Mouse (Mus musculus): Measurements from ENCODE around the gene Kalrn.

The Kalrn gene

GRCm38 (mm10) chr16:34573151-34573802, at the start of gene Kalrn:
Kalrn (minus strand) TSS chr16:34573532.
- DNase-seq (ENCODE audit: low spot score), result peak; percentile 44

- DNase-seq (ENCODE audit: low spot score), result no peak
Observed at GRCm38 (mm10) chr16:34614021-34614420, 40.7 kb upstream of the Kalrn start.

- DNase-seq (ENCODE audit: low spot score), result no peak
Observed at GRCm38 (mm10) chr16:34610137-34610536, 36.8 kb upstream of the Kalrn start.

- no peak for DNase-seq (ENCODE audit: low spot score)
Observed at GRCm38 (mm10) chr16:34605679-34606078, 32.3 kb upstream of the Kalrn start.

- no peak for DNase-seq (ENCODE audit: low spot score)
Observed at GRCm38 (mm10) chr16:34603854-34604253, 30.5 kb upstream of the Kalrn start.

GRCm38 (mm10) chr16:34603076-34603475, 29.7 kb upstream of the Kalrn start:
- DNase-seq (ENCODE audit: low spot score), result no peak

GRCm38 (mm10) chr16:34601954-34602353, 28.6 kb upstream of the Kalrn start:
- DNase-seq (ENCODE audit: low spot score), result no peak

- no peak for DNase-seq (ENCODE audit: low spot score)
Observed at GRCm38 (mm10) chr16:34595294-34595693, 22.0 kb upstream of the Kalrn start.

- DNase-seq (ENCODE audit: low spot score), result no peak
Observed at GRCm38 (mm10) chr16:34594597-34595262, 21.4 kb upstream of the Kalrn start.

- no peak for DNase-seq (ENCODE audit: low spot score)
Observed at GRCm38 (mm10) chr16:34592696-34593095, 19.4 kb upstream of the Kalrn start.

- DNase-seq (ENCODE audit: low spot score), result no peak
Observed at GRCm38 (mm10) chr16:34591934-34592333, 18.6 kb upstream of the Kalrn start.

GRCm38 (mm10) chr16:34579671-34580326, 6.5 kb upstream of the Kalrn start:
- no peak for DNase-seq (ENCODE audit: low spot score)

- DNase-seq (ENCODE audit: low spot score), result no peak
Observed at GRCm38 (mm10) chr16:34573856-34574491, 642 bp upstream of the Kalrn start.

- DNase-seq (ENCODE audit: low spot score), result no peak
Observed at GRCm38 (mm10) chr16:34572406-34573150, 754 bp downstream of the Kalrn start.

GRCm38 (mm10) chr16:34571931-34572405, 1.4 kb downstream of the Kalrn start:
- no peak for DNase-seq (ENCODE audit: low spot score)

GRCm38 (mm10) chr16:34569897-34570296, 3.4 kb downstream of the Kalrn start:
- DNase-seq (ENCODE audit: low spot score), result no peak

GRCm38 (mm10) chr16:34568831-34569230, 4.5 kb downstream of the Kalrn start:
- DNase-seq (ENCODE audit: low spot score), result no peak

GRCm38 (mm10) chr16:34563593-34564280, 9.6 kb downstream of the Kalrn start:
- no peak for DNase-seq (ENCODE audit: low spot score)

GRCm38 (mm10) chr16:34561734-34562135, 11.6 kb downstream of the Kalrn start:
- no peak for DNase-seq (ENCODE audit: low spot score)

- no peak for DNase-seq (ENCODE audit: low spot score)
Observed at GRCm38 (mm10) chr16:34560814-34561213, 12.5 kb downstream of the Kalrn start.

GRCm38 (mm10) chr16:34560411-34560810, 12.9 kb downstream of the Kalrn start:
- no peak for DNase-seq (ENCODE audit: low spot score)
